Mouse (Mus musculus) ES-Bruce4 (cell line): Measurements from ENCODE around the gene Btbd18. TPM values are rescaled to one million over a fixed set of nuclear protein-coding genes. Genes with fewer than 3 reads are reported as not detected.
A peak's percentile ranks its signal among the peaks of the same experiment; 100 is the strongest.

Experiments used
- H3K27ac ChIP-seq: 2 replicates; pipeline ENCODE4 v1.5.1; 2012; ENCODE audit warnings: low read length, inconsistent platforms; ENCODE audit not compliant: insufficient read depth
- H3K27me3 ChIP-seq: 2 replicates; pipeline ENCODE4 v1.6.1; 2012; ENCODE audit warnings: mild to moderate bottlenecking, low read length, inconsistent platforms; ENCODE audit not compliant: control insufficient read depth, poor library complexity, insufficient read depth, severe bottlenecking
- H3K36me3 ChIP-seq: 2 replicates; pipeline ENCODE4 v1.6.1; 2012; ENCODE audit warnings: inconsistent platforms, mild to moderate bottlenecking, low read length, moderate library complexity; ENCODE audit not compliant: control insufficient read depth, poor library complexity, insufficient read depth, severe bottlenecking
- H3K4me1 ChIP-seq: one replicate; pipeline ENCODE4 v1.8.1; 2011; ENCODE audit warnings: low read length; ENCODE audit not compliant: control insufficient read depth, insufficient read depth
- H3K4me3 ChIP-seq: 2 replicates; pipeline ENCODE4 v1.5.1; 2011; ENCODE audit warnings: low read depth, mild to moderate bottlenecking, low read length
- H3K9ac ChIP-seq: 2 replicates; pipeline ENCODE4 v1.6.1; 2012; ENCODE audit warnings: low read depth, mild to moderate bottlenecking, inconsistent platforms; ENCODE audit not compliant: poor library complexity, severe bottlenecking
- H3K9me3 ChIP-seq: replicated peaks from 2 replicates; pipeline ENCODE4 v1.6.1; 2012; ENCODE audit warnings: mild to moderate bottlenecking, low read length, inconsistent platforms; ENCODE audit not compliant: control insufficient read depth, poor library complexity, insufficient read depth, severe bottlenecking
- CTCF ChIP-seq: IDR thresholded peaks from one replicate; pipeline ENCODE4 v1.8.1; 2011; ENCODE audit warnings: low read depth, low read length
- EP300 ChIP-seq: IDR thresholded peaks from 2 replicates; pipeline ENCODE4 v1.6.1; 2011; ENCODE audit warnings: low read depth, low read length; ENCODE audit not compliant: insufficient read depth
- POLR2A ChIP-seq: IDR thresholded peaks from one replicate; pipeline ENCODE4 v1.8.1; 2011; ENCODE audit warnings: low read length; ENCODE audit not compliant: insufficient read depth
- polyA plus RNA-seq: library from polyadenylated mRNA; stranded (reverse); fragments of >200 nt; gene quantifications from 2 replicates; pipeline ENCODE4 v1.2.4, GENCODE M21; 2011; ENCODE audit warnings: low read depth; ENCODE audit not compliant: missing spikeins, insufficient read depth, insufficient read length

Gene Btbd18
- polyA plus RNA-seq = 1.2 and 2.2 TPM in 2 replicates

DNA sequence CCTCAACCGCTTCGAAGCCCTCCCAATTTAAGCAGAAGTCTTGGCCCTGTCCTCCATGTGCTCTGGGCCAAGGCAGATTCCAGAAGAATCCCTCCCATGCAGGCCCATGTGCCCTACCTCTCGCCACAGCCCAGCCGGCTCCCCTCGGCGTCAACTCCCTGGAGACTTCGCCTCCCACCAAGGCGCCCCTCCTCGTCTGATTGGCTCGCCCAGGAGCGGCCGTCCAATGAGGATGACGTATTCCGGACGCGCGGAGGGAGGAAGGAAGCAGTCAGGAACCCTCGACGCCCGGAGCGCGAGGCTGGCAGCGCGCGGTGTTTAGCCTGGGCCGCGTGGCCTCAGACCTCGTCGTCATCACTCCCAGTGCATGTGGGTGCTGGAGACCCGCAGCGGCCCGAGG, at the start of gene Btbd18:
Btbd18 (plus strand) TSS at position 274 of the 400 bp plus-strand sequence.
- H3K4me1 ChIP-seq = no peaks in the 10 kb centered on the region
- H3K27me3 ChIP-seq = no peaks in the 10 kb centered on the region
- no peaks in the 10 kb centered on the region for H3K36me3 ChIP-seq
- H3K27ac ChIP-seq = no peak within 1 kb of the TSS
- H3K9ac ChIP-seq = no peak within 1 kb of the TSS
- no peak within 1 kb of the TSS for H3K4me3 ChIP-seq
- no peaks in the 10 kb centered on the region for H3K9me3 ChIP-seq
- TF ChIP-seq EP300 = no peak
- TF ChIP-seq CTCF = no peak
- no peak for TF ChIP-seq POLR2A

DNA sequence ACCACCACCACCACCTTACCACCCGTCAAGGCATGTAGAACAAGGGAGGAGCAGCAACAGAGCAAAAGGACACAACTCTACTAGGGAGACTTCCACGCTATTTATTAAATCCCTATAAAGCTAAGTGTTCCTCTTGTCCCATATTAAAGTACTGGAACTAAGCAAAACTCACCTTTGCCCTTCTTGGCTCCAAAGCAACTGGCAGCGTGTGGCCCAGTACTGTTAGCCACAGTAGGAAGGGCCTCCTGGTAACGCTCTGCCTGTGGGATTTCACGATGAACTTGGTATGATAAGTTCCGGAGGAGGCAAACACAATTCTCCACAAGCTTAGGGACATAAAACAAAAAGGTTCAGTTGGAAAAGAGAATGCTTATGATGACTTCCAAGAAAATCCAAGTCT, 46.1 kb upstream of the Btbd18 start:
- no peak overlapping the region for H3K9ac ChIP-seq
- no peaks in the 10 kb centered on the region for H3K9me3 ChIP-seq
- H3K36me3 ChIP-seq = peaks cover 80% of the 10 kb centered on the region
- no peak overlapping the region for H3K27ac ChIP-seq
- no peak for TF ChIP-seq POLR2A
- TF ChIP-seq CTCF = no peak
- no peak for TF ChIP-seq EP300
- no peaks in the 10 kb centered on the region for H3K4me1 ChIP-seq
- no peak overlapping the region for H3K4me3 ChIP-seq
- H3K27me3 ChIP-seq = no peaks in the 10 kb centered on the region

DNA sequence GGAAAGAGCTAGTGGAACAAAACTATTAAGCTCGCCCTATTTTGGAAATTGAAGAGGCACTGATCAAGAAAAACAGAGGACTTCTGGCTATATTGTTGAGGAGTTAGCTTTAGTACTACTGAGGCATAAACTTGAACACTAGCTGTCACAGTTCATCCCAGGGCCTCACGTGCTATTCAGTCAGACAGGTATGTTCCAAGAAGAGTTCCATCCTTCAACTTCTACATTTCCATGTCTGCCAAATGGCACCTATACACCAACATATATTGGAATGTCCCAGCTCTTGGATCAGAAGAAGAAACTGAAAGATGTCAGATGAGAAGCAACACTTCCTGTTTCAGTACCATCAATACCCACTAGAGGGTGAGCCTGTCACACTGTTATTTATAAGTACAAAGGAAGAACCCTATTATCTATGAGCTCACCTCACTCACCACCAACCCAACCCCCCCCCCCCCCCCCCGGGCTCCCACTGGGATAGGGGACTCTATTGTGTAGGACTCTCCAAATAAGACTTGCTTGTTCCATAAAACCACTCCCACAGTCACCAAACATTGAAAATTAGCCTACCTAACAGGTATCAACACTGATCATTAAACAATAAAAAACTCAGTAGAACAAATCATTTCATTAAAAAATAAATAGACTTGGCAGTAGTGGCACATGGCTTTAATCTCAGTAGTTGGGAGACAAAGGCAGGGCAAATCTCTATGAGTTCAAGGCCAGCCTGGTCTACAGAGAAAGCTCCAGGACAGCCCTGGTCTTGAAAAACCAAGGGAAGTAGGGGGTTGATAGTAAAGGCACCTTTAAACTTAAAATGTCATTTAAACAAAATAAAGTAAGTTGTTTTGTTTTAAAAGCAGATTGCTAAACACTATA, 41.0 kb upstream of the Btbd18 start:
- no peak overlapping the region for H3K9ac ChIP-seq
- no peaks in the 10 kb centered on the region for H3K9me3 ChIP-seq
- H3K27me3 ChIP-seq = no peaks in the 10 kb centered on the region
- TF ChIP-seq CTCF (no peak), EP300 (no peak)
- no peaks in the 10 kb centered on the region for H3K4me1 ChIP-seq
- H3K4me3 ChIP-seq = no peak overlapping the region
- H3K36me3 ChIP-seq = peaks cover 72% of the 10 kb centered on the region
- no peak overlapping the region for H3K27ac ChIP-seq

DNA sequence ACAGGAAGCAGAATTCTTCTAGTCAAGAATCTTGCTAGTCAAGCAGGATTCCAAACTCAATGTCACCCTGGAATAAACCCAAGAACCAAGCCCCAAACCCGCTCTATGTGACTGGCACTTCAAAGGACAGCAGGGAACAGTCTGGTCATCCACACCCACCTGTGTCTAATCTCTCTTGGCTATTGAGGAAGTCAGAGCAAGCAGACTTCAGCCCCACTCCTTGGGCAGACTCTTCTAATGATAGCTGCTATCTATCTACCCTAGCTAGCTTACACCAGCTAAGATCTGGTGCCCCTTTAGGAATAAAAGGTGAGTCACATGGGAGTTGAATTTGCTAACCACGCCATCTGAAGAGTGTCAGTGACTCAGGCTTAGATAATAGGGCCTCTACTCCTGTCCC, 40.0 kb upstream of the Btbd18 start:
- H3K9me3 ChIP-seq = no peaks in the 10 kb centered on the region
- no peaks in the 10 kb centered on the region for H3K4me1 ChIP-seq
- no peaks in the 10 kb centered on the region for H3K27me3 ChIP-seq
- no peak overlapping the region for H3K9ac ChIP-seq
- peaks cover 62% of the 10 kb centered on the region for H3K36me3 ChIP-seq
- H3K4me3 ChIP-seq = no peak overlapping the region
- H3K27ac ChIP-seq = peak overlapping the region; percentile 28; the same call in 1 of the 2 replicates
- no peak for TF ChIP-seq EP300
- no peak for TF ChIP-seq CTCF
- no peak for TF ChIP-seq POLR2A

DNA sequence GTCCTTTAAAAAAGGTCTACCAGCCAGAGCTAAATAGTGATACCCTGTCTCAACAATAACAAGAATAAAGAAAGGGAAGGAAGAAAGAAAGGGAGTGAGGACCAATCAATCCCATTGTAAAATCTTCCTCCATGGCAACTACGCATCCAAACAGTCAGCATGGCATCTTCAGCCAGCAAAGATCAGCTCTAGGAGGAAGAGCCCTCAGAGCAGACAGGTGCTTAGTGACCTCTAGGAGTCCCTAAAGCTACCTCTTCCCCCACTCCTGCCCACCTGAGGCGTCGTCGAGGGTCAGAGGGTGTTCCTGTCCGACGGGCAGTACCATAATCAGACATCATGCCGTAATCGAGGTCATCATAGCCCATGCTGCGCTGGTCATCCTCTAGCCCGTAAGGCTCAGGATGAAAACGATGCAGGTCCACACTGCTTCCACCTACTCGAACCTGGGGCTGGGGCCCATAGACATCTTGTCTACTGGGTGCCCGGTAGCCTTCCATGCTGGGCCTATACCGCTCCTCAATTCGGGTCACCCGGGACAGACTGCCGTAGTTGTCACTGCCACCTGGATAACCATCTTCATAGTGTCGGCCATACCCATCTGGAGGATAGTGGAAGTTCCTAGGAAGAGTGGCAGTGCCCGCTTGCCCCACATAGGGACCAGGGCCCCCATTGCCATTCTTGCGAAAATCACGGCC, 39.1 kb upstream of the Btbd18 start:
- Histone ChIP-seq H3K36me3 (peaks cover 58% of the 10 kb centered on the region), H3K9me3 (no peaks in the 10 kb centered on the region), H3K4me1 (no peaks in the 10 kb centered on the region), H3K9ac (no peak overlapping the region), H3K27ac (no peak overlapping the region), H3K27me3 (no peaks in the 10 kb centered on the region), H3K4me3 (no peak overlapping the region)
- TF ChIP-seq CTCF (no peak), POLR2A (no peak), EP300 (no peak)

DNA sequence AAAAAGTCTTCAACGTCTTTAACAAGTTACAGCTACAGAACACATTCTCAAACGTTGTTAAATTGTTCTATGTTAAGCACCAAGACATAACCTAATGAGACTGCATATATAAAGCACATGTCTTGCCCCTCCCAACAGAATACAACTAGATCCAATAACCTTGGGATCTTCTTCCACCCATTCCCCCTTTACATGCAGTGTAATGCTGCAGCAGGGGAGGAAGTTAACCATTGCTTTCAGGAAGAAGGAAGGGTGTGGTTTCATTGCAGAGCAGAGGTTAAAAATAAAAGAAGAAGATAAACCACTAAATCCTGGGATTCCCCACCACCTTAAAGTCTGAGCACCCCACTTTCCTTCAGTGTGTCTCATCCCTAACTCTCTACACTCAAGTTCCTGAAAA, 36.2 kb upstream of the Btbd18 start:
- H3K27ac ChIP-seq = peak overlapping the region; percentile 75
- TF ChIP-seq EP300 (no peak), POLR2A (no peak), CTCF (no peak)
- peaks cover 32% of the 10 kb centered on the region for H3K36me3 ChIP-seq

More for the DNA sequence above, 36.2 kb upstream of the Btbd18 start:
- Histone ChIP-seq H3K27me3 (no peaks in the 10 kb centered on the region), H3K4me1 (no peaks in the 10 kb centered on the region), H3K9ac (no peak overlapping the region), H3K9me3 (no peaks in the 10 kb centered on the region), H3K4me3 (no peak overlapping the region)
